Mouse (Mus musculus) lung, adult 2 months (tissue): ENCODE results near the gene Rps23. TPM values are rescaled to one million over a fixed set of nuclear protein-coding genes. Genes with fewer than 3 reads are reported as not detected.
"Not testable (repeated sequence)": the region's sequence is repeated elsewhere in the genome, so short reads cannot be mapped to it uniquely, and the experiment has no call there.

Source experiments
- DNase-seq: peaks from one replicate; pipeline ENCODE4 v3.0.0; 2022
- H3K4me1 ChIP-seq: fragments of 200-500 bp; 2 replicates; pipeline ENCODE4 v1.6.1; 2011; ENCODE audit warnings: low read length; ENCODE audit not compliant: control insufficient read depth, insufficient read depth
- H3K4me3 ChIP-seq: fragments of 200-500 bp; replicated peaks from 2 replicates; pipeline ENCODE3; 2011; ENCODE audit warnings: low read depth, mild to moderate bottlenecking, control low read depth, low read length; ENCODE audit errors: extremely low read depth
- CTCF ChIP-seq: fragments of 200-500 bp; IDR thresholded peaks from 2 replicates; pipeline ENCODE4 v1.5.1; 2011; ENCODE audit warnings: mild to moderate bottlenecking, low read length, control low read depth; ENCODE audit not compliant: insufficient read depth
- POLR2A ChIP-seq: fragments of 200-500 bp; IDR thresholded peaks from 2 replicates; pipeline ENCODE4 v1.6.1; 2011; ENCODE audit warnings: low read depth, mild to moderate bottlenecking, control low read depth, low read length, borderline replicate concordance; ENCODE audit errors: extremely low read depth
- WGBS: fragments of 180-500 bp; shearing (Covaris S2); methylation state at CpG from one replicate; pipeline ENCODE4 v1.1.7; 2018; 5-methylcytosine and 5-hydroxymethylcytosine counted together
- polyA plus RNA-seq: library from polyadenylated mRNA; depleted of rRNA; stranded (reverse); fragments of >200 nt; gene quantifications from 2 replicates; pipeline ENCODE4 v1.2.3, GENCODE M21; 2012

The Rps23 gene
- polyA plus RNA-seq, 1 experiment, result 177 TPM

GRCm38 (mm10) chr13:90907376-90907775 is 15.4 kb upstream of the Rps23 start:
- Histone ChIP-seq H3K4me3 (no peak overlapping the region), H3K4me1 (no peaks in the 10 kb centered on the region)
- DNase-seq, result no peak
- TF ChIP-seq CTCF, result no peak
- TF ChIP-seq POLR2A, result no peak
- 89% methylated on average over 12 of the region's 12 CpGs for WGBS

- Histone ChIP-seq H3K4me1 (no peaks in the 10 kb centered on the region), H3K4me3 (no peak overlapping the region)
- WGBS, result 84% methylated on average over 17 of the region's 17 CpGs
- TF ChIP-seq CTCF, result no peak
- no peak for TF ChIP-seq POLR2A
- DNase-seq, result no peak
Observed at GRCm38 (mm10) chr13:90912760-90913674, 9.7 kb upstream of the Rps23 start.

- Histone ChIP-seq H3K4me1 (no peaks in the 10 kb centered on the region), H3K4me3 (no peak overlapping the region)
- no peak for DNase-seq
- TF ChIP-seq CTCF, result no peak
- TF ChIP-seq POLR2A, result no peak
- WGBS, result 60% methylated on average over 7 of the region's 7 CpGs
Observed at GRCm38 (mm10) chr13:90913675-90914192, 9.0 kb upstream of the Rps23 start.

- H3K4me3 ChIP-seq, result no peak overlapping the region
- DNase-seq, result no peak
- TF ChIP-seq CTCF (no peak), POLR2A (no peak)
- no peaks in the 10 kb centered on the region for H3K4me1 ChIP-seq
- 91% methylated on average over 4 of the region's 4 CpGs for WGBS
Observed at GRCm38 (mm10) chr13:90914721-90915120, 8.0 kb upstream of the Rps23 start.

- not testable (repeated sequence) for H3K4me1 ChIP-seq, DNase-seq
- under 1% methylated on average over 13 of the region's 13 CpGs for WGBS
- H3K4me3 ChIP-seq, result peak overlapping the region; percentile 94
Observed at GRCm38 (mm10) chr13:90923617-90924016, 859 bp downstream of the Rps23 start.

- 36% methylated on average over 9 of the region's 9 CpGs for WGBS
- no peak for DNase-seq
- H3K4me3 ChIP-seq, result no peak overlapping the region
- TF ChIP-seq POLR2A, result no peak
- TF ChIP-seq CTCF, result no peak
- no peaks in the 10 kb centered on the region; the same call in 1 of the 2 replicates for H3K4me1 ChIP-seq
Observed at GRCm38 (mm10) chr13:90924072-90924471, 1.3 kb downstream of the Rps23 start.

- no peak for DNase-seq
- no peak overlapping the region for H3K4me3 ChIP-seq
- 87% methylated on average over 5 of the region's 5 CpGs for WGBS
- TF ChIP-seq CTCF (no peak), POLR2A (no peak)
- H3K4me1 ChIP-seq, result no peaks in the 10 kb centered on the region; the same call in 1 of the 2 replicates
Observed at GRCm38 (mm10) chr13:90925191-90925590, 2.4 kb downstream of the Rps23 start.

GRCm38 (mm10) chr13:90926125-90926765 is 3.5 kb downstream of the Rps23 start:
- Histone ChIP-seq H3K4me1 (no peaks in the 10 kb centered on the region; the same call in 1 of the 2 replicates), H3K4me3 (no peak overlapping the region)
- TF ChIP-seq CTCF (no peak), POLR2A (no peak)
- 76% methylated on average over 7 of the region's 7 CpGs for WGBS
- no peak for DNase-seq

- TF ChIP-seq CTCF, result no peak
- TF ChIP-seq POLR2A, result no peak
- H3K4me1 ChIP-seq, result no peaks in the 10 kb centered on the region; the same call in 1 of the 2 replicates
Observed at GRCm38 (mm10) chr13:90926938-90927633, 4.3 kb downstream of the Rps23 start.

GRCm38 (mm10) chr13:90928266-90928665 is 5.5 kb downstream of the Rps23 start:
- not testable (repeated sequence) for H3K4me3 ChIP-seq, H3K4me1 ChIP-seq, DNase-seq
- WGBS, result 87% methylated on average over 10 of the region's 10 CpGs

More at GRCm38 (mm10) chr13:90926938-90927633, 4.3 kb downstream of the Rps23 start:
- no peak for DNase-seq
- WGBS, result 61% methylated on average over 5 of the region's 5 CpGs
- no peak overlapping the region for H3K4me3 ChIP-seq
